Mouse (Mus musculus) kidney, adult 9 months (tissue): Measurements from ENCODE around the gene Ptchd3.

ENCODE experiments used
- DNase-seq: peaks from one replicate; pipeline ENCODE4 v3.0.0; 2022

Ptchd3 gene

GRCm38 (mm10) chr11:121829947-121830346, at the start of gene Ptchd3:
Gene Ptchd3 (plus strand): TSS chr11:121830247.
- no peak for DNase-seq

GRCm38 (mm10) chr11:121781831-121782230, 48.2 kb upstream of the Ptchd3 start:
- DNase-seq, result no peak

GRCm38 (mm10) chr11:121787456-121787855, 42.6 kb upstream of the Ptchd3 start:
- no peak for DNase-seq

GRCm38 (mm10) chr11:121789566-121789965, 40.5 kb upstream of the Ptchd3 start:
- DNase-seq, result no peak

GRCm38 (mm10) chr11:121790671-121791094, 39.4 kb upstream of the Ptchd3 start:
- peak; percentile 66 for DNase-seq

GRCm38 (mm10) chr11:121791446-121791845, 38.6 kb upstream of the Ptchd3 start:
- DNase-seq, result peak; percentile 19

GRCm38 (mm10) chr11:121791991-121792390, 38.1 kb upstream of the Ptchd3 start:
- no peak for DNase-seq

GRCm38 (mm10) chr11:121793530-121793929, 36.5 kb upstream of the Ptchd3 start:
- no peak for DNase-seq

GRCm38 (mm10) chr11:121794186-121794585, 35.9 kb upstream of the Ptchd3 start:
- peak; percentile 29 for DNase-seq

- DNase-seq, result peak; percentile 43
Measured at GRCm38 (mm10) chr11:121794591-121795199, 35.4 kb upstream of the Ptchd3 start.

GRCm38 (mm10) chr11:121795978-121796377, 34.1 kb upstream of the Ptchd3 start:
- DNase-seq, result no peak

GRCm38 (mm10) chr11:121798591-121798990, 31.5 kb upstream of the Ptchd3 start:
- DNase-seq, result no peak

- DNase-seq, result no peak
Measured at GRCm38 (mm10) chr11:121799746-121800299, 30.2 kb upstream of the Ptchd3 start.

GRCm38 (mm10) chr11:121802743-121803142, 27.3 kb upstream of the Ptchd3 start:
- DNase-seq, result no peak

- DNase-seq, result peak; percentile 37
Measured at GRCm38 (mm10) chr11:121804258-121805027, 25.6 kb upstream of the Ptchd3 start.

GRCm38 (mm10) chr11:121808204-121808852, 21.7 kb upstream of the Ptchd3 start:
- DNase-seq, result peak; percentile 87

- no peak for DNase-seq
Measured at GRCm38 (mm10) chr11:121808866-121809265, 21.2 kb upstream of the Ptchd3 start.

- DNase-seq, result no peak
Measured at GRCm38 (mm10) chr11:121845923-121846322, 15.9 kb downstream of the Ptchd3 start.

- peak; percentile 51 for DNase-seq
Measured at GRCm38 (mm10) chr11:121847790-121848299, 17.8 kb downstream of the Ptchd3 start.
